Mouse (Mus musculus) 3134 (cell line): ENCODE results near the gene Galc.

ENCODE experiments used
- DNase-seq: peaks from one replicate; pipeline ENCODE4 v3.0.0-alpha.2; 2011; ENCODE audit warnings: low spot score; ENCODE audit not compliant: insufficient read length; ENCODE audit errors: extremely low read depth

The Galc gene

GRCm38 (mm10) chr12:98258845-98259517 is at the start of gene Galc:
TSS of gene Galc (minus strand) at chr12:98259459.
- peak; percentile 89 for DNase-seq

- DNase-seq: no peak
Measured at GRCm38 (mm10) chr12:98307179-98307915, 48.1 kb upstream of the Galc start.

DNA sequence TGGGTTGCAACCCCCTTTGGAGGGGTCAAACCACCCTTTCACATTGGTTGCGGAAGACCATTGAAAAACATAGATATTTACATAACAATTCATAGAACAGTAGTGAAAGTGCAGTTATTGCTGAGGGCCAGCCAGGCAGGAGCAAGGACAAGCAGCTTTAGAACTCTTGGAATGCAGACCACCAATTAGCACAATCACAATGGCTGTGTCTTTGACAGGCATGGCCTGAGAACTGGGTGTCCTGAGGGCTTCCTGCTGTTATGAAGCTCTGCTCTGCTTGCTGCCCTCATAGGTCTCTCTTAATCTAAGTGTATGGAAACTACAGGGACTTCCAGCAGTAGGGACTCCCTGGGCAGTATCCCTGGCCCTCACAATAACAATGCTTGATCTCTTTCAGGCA is 43.8 kb upstream of the Galc start:
- DNase-seq: no peak

- DNase-seq: no peak
Measured at GRCm38 (mm10) chr12:98301980-98302379, 42.7 kb upstream of the Galc start.

DNA sequence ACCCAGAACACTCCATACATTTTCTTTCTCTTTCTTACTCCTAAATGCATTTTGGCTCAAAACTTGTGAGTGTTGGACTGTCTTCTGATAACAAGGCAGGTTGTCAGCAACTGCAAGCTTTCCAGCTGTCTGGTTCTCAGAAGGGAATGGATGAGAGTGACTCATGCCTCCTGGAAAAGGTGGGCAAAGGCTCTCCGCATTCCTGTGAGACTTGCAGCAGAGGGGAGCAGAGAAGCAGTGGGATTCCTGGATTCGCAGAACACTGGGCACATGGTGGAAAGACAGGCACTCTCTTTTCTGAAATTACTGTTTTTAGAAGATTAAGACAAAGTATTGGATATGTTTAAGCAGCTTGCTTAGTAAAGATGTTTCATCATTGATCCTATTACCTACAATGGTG is 35.0 kb upstream of the Galc start:
- no peak for DNase-seq

DNA sequence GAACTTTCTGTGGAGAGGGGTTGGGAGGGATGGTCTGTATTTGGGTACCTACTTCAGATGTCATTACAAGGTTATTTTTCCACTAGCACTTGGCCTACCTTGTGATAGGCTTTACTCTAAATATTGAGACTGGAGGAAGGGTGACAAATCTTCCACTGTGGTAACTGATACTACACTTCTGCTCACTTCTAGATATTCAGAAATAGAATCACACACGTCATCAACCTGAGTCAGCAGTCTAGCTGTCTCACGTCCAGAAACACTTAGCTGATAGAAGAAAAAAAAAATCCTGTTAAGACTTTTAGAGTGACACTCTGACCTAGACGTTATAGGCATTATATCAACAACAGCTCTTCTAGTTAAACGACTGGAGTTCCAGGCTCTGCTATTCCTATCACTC is 33.0 kb upstream of the Galc start:
- DNase-seq: no peak

GRCm38 (mm10) chr12:98290475-98290874 is 31.2 kb upstream of the Galc start:
- no peak for DNase-seq

GRCm38 (mm10) chr12:98284477-98284876 is 25.2 kb upstream of the Galc start:
- DNase-seq: peak; percentile 41

DNA sequence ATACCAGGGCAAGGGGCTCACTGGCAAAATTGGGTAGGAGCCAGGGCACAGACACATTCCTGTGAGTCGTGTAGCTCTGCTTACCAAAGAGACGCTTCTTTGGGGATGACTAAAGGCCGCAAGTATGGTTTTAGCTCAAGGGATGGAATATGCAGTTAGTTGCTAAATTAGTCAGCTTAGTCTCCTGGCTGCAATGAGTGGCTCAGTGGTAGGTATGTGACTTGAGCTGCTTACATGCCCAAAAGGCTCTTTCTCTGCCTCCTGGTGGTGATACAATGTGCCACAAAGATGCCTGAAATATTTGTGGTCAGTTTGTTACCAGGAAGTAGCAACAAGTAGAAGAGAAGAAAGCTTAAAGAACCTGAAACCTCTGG is 24.2 kb upstream of the Galc start:
- DNase-seq: peak; percentile 88

DNA sequence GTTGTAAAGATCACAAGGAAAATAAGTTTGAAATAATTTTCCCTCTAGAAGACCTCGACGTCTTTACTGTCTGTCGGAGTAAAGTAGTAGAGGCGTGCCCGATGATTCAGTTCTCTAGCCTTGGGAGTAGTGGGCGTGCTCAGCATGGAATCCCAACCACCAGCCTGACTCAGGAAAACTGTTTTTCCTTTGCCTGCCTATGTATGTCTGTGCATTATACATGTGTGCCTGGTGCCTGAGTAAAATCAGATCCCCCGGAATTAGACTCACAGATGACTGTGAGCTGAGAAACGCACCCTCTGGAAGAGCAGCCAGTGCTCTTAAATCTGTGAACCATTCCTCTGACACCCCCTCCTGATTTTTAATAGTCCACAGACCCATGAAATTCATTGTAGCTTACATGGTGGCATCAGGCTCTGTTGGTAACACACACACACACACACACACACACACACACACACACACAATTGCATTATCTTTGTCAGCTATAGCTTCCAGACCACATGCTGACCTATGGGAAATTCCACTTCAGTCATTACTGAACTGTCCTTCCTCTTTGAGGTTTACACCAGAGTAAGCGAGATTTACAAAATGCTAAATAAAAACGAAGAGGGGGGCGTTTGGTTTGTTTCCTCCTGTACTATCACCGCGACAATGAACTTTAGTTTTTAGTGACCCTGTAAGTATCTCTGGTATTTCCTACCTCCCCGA is 23.7 kb upstream of the Galc start:
- peak; percentile 58 for DNase-seq

DNA sequence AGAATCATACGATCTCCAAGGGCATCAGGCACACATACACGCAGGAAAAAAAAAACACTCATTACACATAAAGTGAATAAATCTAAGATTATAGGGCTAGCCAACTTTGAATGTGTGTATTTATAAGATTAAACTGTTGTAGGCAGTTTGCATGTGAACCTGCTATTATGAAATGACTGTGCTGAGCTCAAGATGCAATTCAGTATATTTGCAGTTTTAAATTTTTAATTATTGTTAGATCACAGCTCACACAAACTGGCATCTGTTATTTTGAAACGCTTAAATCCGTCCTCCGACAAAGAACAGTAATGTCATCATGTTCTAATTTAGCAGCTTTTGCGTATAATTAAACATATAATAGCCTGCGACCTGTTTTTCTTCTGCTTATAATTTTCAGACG is 21.7 kb upstream of the Galc start:
- DNase-seq: no peak

GRCm38 (mm10) chr12:98280530-98280929 is 21.3 kb upstream of the Galc start:
- peak; percentile 35 for DNase-seq

DNA sequence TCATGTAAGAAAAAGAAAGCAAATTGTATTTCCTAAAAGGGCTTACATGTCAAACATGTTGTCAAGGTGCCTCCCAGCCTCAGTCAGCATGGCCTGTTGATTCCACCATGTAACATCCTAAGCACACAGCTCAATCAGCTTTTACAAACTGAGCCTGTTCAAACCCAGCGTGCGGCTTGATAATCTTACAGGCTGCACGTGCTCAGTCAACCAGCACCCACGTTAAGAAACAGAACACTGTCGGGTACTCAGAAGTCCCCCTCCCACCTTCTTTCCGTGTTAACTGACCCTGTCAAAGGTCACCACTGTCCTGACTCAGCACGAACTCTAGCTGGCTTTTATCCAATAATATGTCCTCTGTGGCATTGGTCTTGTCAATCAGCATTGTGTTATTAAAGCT is 13.2 kb upstream of the Galc start:
- no peak for DNase-seq

- DNase-seq: no peak
Measured at GRCm38 (mm10) chr12:98270810-98271566, 11.7 kb upstream of the Galc start.

GRCm38 (mm10) chr12:98269791-98270745 is 10.8 kb upstream of the Galc start:
- DNase-seq: no peak

DNA sequence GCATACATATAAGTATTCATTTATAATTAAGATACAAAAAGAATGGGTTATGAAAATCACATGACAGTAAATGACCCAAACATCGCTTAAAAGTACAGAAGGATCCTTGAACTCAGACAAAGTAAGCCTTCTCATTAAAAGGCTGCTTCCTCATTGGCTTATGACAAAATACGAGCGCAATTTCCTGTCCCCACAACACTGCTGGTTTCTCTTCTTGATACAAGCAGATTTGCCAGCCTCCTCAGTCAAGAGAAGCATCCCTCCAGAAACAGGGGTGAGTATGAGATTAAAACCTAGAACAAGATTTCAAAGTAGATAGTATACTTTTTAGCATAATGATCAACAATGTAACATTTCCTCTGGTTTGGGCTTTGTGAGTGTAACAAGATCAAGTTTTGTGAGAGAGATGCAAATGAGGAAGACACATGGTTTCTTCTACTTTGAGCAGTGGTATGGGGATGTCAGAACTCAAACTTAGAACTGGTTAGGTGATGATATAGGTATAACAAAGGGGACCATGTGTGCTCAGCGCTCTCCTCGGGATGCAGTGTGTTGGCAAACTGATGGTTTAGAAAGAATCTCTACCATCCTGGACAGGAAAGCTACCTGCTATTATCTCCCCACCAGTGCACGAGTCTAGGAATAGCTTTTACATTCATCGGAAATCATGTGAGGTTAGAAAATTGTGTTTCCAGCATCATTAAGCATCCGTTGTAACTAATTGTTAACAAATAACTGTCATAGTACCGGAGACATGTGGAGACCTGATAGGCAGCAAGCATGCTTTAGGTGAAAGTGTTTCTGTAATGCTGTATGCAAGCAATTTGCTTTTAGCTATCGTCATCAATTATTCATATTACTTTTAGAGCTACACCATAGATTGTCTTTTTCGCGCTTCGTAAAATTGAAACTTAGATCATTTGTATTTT is 9.4 kb upstream of the Galc start, which contains the start of gene Gpr65:
TSS of gene Gpr65 (plus strand) at position 195 of the 929 bp plus-strand sequence.
- DNase-seq: no peak

- DNase-seq: no peak
Measured at GRCm38 (mm10) chr12:98265697-98266096, 6.4 kb upstream of the Galc start.

- no peak for DNase-seq
Measured at GRCm38 (mm10) chr12:98259518-98259852, 226 bp upstream of the Galc start.

GRCm38 (mm10) chr12:98258371-98258844 is 851 bp downstream of the Galc start:
- no peak for DNase-seq
